Mouse (Mus musculus) CH12.LX (cell line): ENCODE measurements at regions not wholly inside any gene's neighbourhood (a gene's known extent, or its start where the extent isn't known, plus 50 kb on each side); places are given as distances from the start of the nearest gene placed in this dataset.

Source experiments
- DNase-seq: peaks from one replicate; pipeline ENCODE4 v3.0.0-alpha.2; 2013; ENCODE audit errors: extremely low read depth
- H3K27ac ChIP-seq: 2 replicates; pipeline ENCODE4 v1.5.1; 2012; ENCODE audit warnings: low read depth, mild to moderate bottlenecking, control low read depth, moderate library complexity; ENCODE audit not compliant: insufficient read depth
- H3K27me3 ChIP-seq: replicated peaks from 2 replicates; pipeline ENCODE3; 2012; ENCODE audit warnings: inconsistent platforms
- H3K36me3 ChIP-seq, 2 experiments: replicated peaks in 1 of 2; 2 replicates each; pipeline versions ENCODE3 to v1.6.1; 2012; ENCODE audit warnings: inconsistent platforms in 1 of 2, low read length in 1 of 2, mild to moderate bottlenecking in 1 of 2, mixed read lengths in 1 of 2, moderate library complexity in 1 of 2; ENCODE audit not compliant: control insufficient read depth in 1 of 2, insufficient read depth in 1 of 2
- H3K4me1 ChIP-seq, 2 experiments: 2 replicates each; pipeline ENCODE4 v1.6.1; 2012; ENCODE audit warnings: inconsistent platforms in 1 of 2, moderate library complexity in 1 of 2; ENCODE audit not compliant: insufficient read depth in 2 of 2, control insufficient read depth in 1 of 2
- H3K4me2 ChIP-seq: 2 replicates; pipeline ENCODE4 v1.6.1; 2012; ENCODE audit warnings: low read depth, mild to moderate bottlenecking, control low read depth; ENCODE audit not compliant: poor library complexity, insufficient read depth, severe bottlenecking
- H3K4me3 ChIP-seq, 3 experiments: fragments of 150-350 bp in 1 of 3; sonication (generic) in 1 of 3; replicated peaks in 1 of 3; 2 replicates each; pipeline versions ENCODE3 to v1.5.1; 2011 to 2012; ENCODE audit warnings: low read depth in 2 of 3, low read length in 2 of 3, mild to moderate bottlenecking in 2 of 3, moderate library complexity in 2 of 3, control low read depth in 1 of 3, improper control_type of control experiment in 1 of 3, inconsistent platforms in 1 of 3, mixed read lengths in 1 of 3; ENCODE audit not compliant: poor library complexity in 1 of 3
- H3K79me2 ChIP-seq: replicated peaks from 2 replicates; pipeline ENCODE4 v1.6.1; 2012; ENCODE audit warnings: mild to moderate bottlenecking, moderate library complexity; ENCODE audit not compliant: control insufficient read depth, poor library complexity, insufficient read depth, severe bottlenecking; ENCODE audit errors: extremely low read depth
- H3K9ac ChIP-seq: 2 replicates; pipeline ENCODE4 v1.6.1; 2012; ENCODE audit warnings: low read depth, mild to moderate bottlenecking, control low read depth, moderate library complexity; ENCODE audit not compliant: insufficient read depth
- H3K9me3 ChIP-seq: replicated peaks from 2 replicates; pipeline ENCODE3; 2012; ENCODE audit warnings: low read length, inconsistent platforms, mixed read lengths
- BHLHE40 ChIP-seq: IDR thresholded peaks from 2 replicates; pipeline ENCODE4 v1.6.1; 2011; ENCODE audit warnings: mild to moderate bottlenecking, low read depth, low read length, improper control_type of control experiment
- CTCF ChIP-seq, 2 experiments: IDR thresholded peaks in 1 of 2; conservative IDR thresholded peaks in 1 of 2; 2 replicates each; pipeline ENCODE4 v1.5.1; 2011 to 2012; ENCODE audit warnings: low read depth in 2 of 2, low read length in 2 of 2, improper control_type of control experiment in 1 of 2, inconsistent platforms in 1 of 2, mild to moderate bottlenecking in 1 of 2, moderate library complexity in 1 of 2
- ETS1 ChIP-seq: conservative IDR thresholded peaks from 2 replicates; pipeline ENCODE4 v1.6.1; 2012; ENCODE audit warnings: low read depth, mild to moderate bottlenecking, inconsistent platforms, low read length, improper control_type of control experiment, moderate library complexity
- IRF4 ChIP-seq: IDR thresholded peaks from 2 replicates; pipeline ENCODE4 v1.6.1; 2014; ENCODE audit warnings: low read depth, mild to moderate bottlenecking, inconsistent platforms, low read length, improper control_type of control experiment
- MEF2A ChIP-seq: IDR thresholded peaks from 2 replicates; pipeline ENCODE4 v1.6.1; 2014; ENCODE audit warnings: low read depth, mild to moderate bottlenecking, inconsistent platforms, low read length, improper control_type of control experiment, borderline replicate concordance
- MXI1 ChIP-seq: IDR thresholded peaks from 2 replicates; pipeline ENCODE4 v1.6.1; 2011; ENCODE audit warnings: mild to moderate bottlenecking, low read depth, low read length, improper control_type of control experiment
- POLR2A ChIP-seq: IDR thresholded peaks from 2 replicates; pipeline ENCODE4 v1.6.1; 2011; ENCODE audit warnings: low read depth, mild to moderate bottlenecking, improper control_type of control experiment, low read length
- RAD21 ChIP-seq: IDR thresholded peaks from 2 replicates; pipeline ENCODE4 v1.6.1; 2011; ENCODE audit warnings: low read depth, mild to moderate bottlenecking, low read length, improper control_type of control experiment, moderate library complexity
- RCOR1 ChIP-seq: conservative IDR thresholded peaks from 2 replicates; pipeline ENCODE4 v1.6.1; 2012; ENCODE audit warnings: low read depth, mild to moderate bottlenecking, inconsistent platforms, low read length, improper control_type of control experiment
- SMC3 ChIP-seq: IDR thresholded peaks from 2 replicates; pipeline ENCODE4 v1.6.1; 2011; ENCODE audit warnings: low read depth, low read length, improper control_type of control experiment
- UBTF ChIP-seq: IDR thresholded peaks from 2 replicates; pipeline ENCODE4 v1.6.1; 2012; ENCODE audit warnings: low read depth, mild to moderate bottlenecking, inconsistent platforms, low read length, improper control_type of control experiment, moderate library complexity
- ZC3H11A ChIP-seq: IDR thresholded peaks from 2 replicates; pipeline ENCODE4 v1.6.1; 2012; ENCODE audit warnings: low read depth, mild to moderate bottlenecking, inconsistent platforms, low read length, improper control_type of control experiment
- ZNF384 ChIP-seq: IDR thresholded peaks from 2 replicates; pipeline ENCODE4 v1.6.1; 2012; ENCODE audit warnings: low read depth, low read length, improper control_type of control experiment, inconsistent platforms
- dilution Hi-C: fragments of 300-500 bp; cut with MboI; formaldehyde crosslinking; loops from 2 replicates; pipeline ENCODE4 v1.14.3; 2020; ENCODE audit warnings: low sequenced_read_pairs; ENCODE audit not compliant: extremely low pct_unique_long_range_greater_than_20kb, extremely low pct_ligation_motif_present
- in situ Hi-C: fragments of 300-500 bp; cut with MboI; formaldehyde crosslinking; loops from 3 replicates; pipeline ENCODE4 v1.14.3; 2019; ENCODE audit warnings: low sequenced_read_pairs, low pct_ligation_motif_present, low pct_unique_long_range_greater_than_20kb, mixed read lengths

DNA sequence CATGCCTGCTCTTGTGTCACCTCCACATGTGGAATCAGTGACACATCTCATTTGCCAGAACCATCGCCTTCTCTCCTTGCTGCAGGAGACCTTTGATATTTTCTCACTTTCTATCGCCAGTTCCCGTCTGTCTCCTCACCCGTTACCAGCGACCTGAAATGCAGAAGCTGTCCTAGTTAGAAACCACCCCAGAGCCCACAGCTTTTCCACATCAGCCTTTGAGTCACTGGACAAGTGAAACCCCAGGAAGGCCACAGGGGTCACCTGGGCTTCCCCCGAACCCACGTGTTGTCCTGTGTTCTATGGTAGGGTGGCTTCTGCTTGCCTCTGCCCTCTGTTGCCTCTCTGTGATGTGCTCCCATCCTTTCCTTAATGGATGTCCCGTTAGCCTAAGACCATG, 149.7 kb downstream of the 4933412E24Rik start:
- DNase-seq = no peak
- no peak for TF ChIP-seq RCOR1
- no peak for TF ChIP-seq MEF2A
- TF ChIP-seq ETS1 = no peak
- no peak for TF ChIP-seq ZNF384

DNA sequence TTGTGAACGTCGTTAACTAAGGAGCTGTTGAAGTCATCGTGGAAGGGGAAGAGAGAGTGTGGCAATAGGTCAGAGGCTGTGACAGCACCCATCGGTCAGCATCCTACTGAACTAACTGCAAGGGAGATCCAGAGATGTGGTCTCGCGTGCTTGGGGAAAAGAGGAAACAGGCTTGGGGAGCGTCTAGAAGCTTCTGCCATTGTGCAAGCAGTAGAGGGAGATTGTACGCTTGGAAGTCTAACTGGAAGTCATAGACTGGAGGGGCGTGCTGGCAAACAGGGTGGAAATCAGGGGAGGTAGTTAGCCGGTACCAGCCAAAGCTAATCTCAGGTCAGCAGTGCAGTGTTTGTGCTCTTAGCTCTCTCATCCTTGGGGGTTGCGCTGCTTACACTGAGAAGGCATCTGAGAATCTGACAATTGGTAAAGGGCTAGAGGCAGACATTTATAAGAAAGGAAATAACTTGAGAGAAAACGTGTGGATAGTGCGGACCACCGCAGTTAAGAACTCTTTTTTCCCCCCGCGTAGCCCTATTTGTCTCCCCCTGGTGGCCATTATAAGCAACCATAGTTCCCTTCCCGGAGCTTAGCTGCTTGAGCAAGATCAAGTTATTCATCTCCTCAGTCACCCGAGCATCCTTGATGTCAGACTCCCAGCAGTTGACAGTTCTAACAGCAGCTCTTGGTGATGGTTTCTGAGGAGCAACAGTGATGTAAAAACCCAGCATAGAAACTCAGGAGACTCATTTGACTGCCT, 151.5 kb downstream of the 4933412E24Rik start:
- peak overlapping the region; percentile 35; the same call in 1 of the 2 replicates for H3K4me2 ChIP-seq
- no peak overlapping the region for H3K4me3 ChIP-seq
- TF ChIP-seq ZC3H11A (peak; percentile 14; the same call in 1 of the 2 replicates), CTCF (conservative IDR thresholded peaks at IDR 0.05 in 1 of 2, IDR thresholded peaks at IDR 0.05 in 1 of 2; ENCODE audit: low read depth in 2 of 2, low read length in 2 of 2) (peak; percentile 77 to 91), UBTF (no peak), BHLHE40 (no peak), SMC3 (peak; percentile 79), POLR2A (no peak), MXI1 (no peak), IRF4 (0 out of 2 replicates have a peak, but pooled peaks have one; percentile 17), RAD21 (peak; percentile 57)
- no peaks in the 10 kb centered on the region for H3K79me2 ChIP-seq
- no peaks in the 10 kb centered on the region for H3K9me3 ChIP-seq
- peak; percentile 48 for DNase-seq
- peaks cover 3 to 9% of the 10 kb centered on the region in 2 experiments; a peak in 2 of 4 replicates for H3K4me1 ChIP-seq
- in situ Hi-C loops = loop anchor here (10.0 kb wide), 1 partner anchor 470 kb away; no protein-coding TSS in a partner anchor
- H3K36me3 ChIP-seq = no peaks in the 10 kb centered on the region
- H3K27me3 ChIP-seq = no peaks in the 10 kb centered on the region
- H3K9ac ChIP-seq = no peak overlapping the region
- no peak overlapping the region for H3K27ac ChIP-seq
- dilution Hi-C loops = no loop called here

More for the DNA sequence above, 149.7 kb downstream of the 4933412E24Rik start:
- dilution Hi-C loops (no loop called here), in situ Hi-C loops (loop anchor here (10.0 kb wide), 1 partner anchor 472 kb away; no protein-coding TSS in a partner anchor)
- peaks cover 3 to 9% of the 10 kb centered on the region in 2 experiments; a peak in 2 of 4 replicates for H3K4me1 ChIP-seq
- no peak overlapping the region for H3K27ac ChIP-seq
- no peak overlapping the region for H3K4me3 ChIP-seq
- no peaks in the 10 kb centered on the region for H3K27me3 ChIP-seq
- H3K79me2 ChIP-seq = no peaks in the 10 kb centered on the region
- H3K9ac ChIP-seq = no peak overlapping the region
- H3K9me3 ChIP-seq = no peaks in the 10 kb centered on the region
- H3K4me2 ChIP-seq = no peak overlapping the region; the same call in 1 of the 2 replicates
- H3K36me3 ChIP-seq = no peaks in the 10 kb centered on the region
